In the genomic region with DNA sequence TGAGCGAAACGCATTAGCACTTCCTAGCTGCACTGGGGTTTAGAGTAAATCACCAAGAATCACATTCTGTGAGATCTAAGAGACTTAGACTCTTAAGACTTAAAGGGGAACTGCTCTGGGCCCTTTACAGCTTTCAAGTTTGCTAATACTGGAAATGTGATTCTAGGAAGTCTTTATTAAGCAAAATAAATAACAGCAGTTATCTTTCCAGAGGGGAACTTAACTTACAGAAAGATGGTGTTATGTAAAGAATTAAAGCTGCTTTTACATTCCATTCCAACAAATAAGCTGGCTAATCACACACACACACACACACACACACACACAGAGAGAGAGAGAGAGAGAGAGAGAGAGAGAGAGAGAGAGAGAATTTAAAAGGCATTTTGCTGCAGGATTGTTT, we compare ENCODE assay signal across 26 mouse cellular contexts.
DNase-seq lines count a peak whose midpoint lies in the region; ATAC-seq and TF ChIP-seq lines count a peak whose summit lies in the region.
"Had no signal": no experiment of that assay in that cellular context is flagged by ENCODE, and none has a peak within 500 bp of the region (broad histone marks: within the 10 kb centered on the region; RNA-seq: fewer than 3 reads in every experiment).

No protein-coding gene starts in this region.

- peak overlapping the region; percentile 24; the same call in 1 of the 2 replicates for H3K27ac ChIP-seq in lung, embryonic 14.5 days (ENCODE audit: low read depth)
- H3K27ac ChIP-seq in lung, postnatal 0 days (ENCODE audit: low read length): no peak overlapping the region
- H3K27ac ChIP-seq: embryonic facial prominence, embryonic 12.5 days; forebrain, embryonic 12.5 days; forebrain, embryonic 15.5 days; heart, adult 2 months; heart, embryonic 10.5 days; heart, embryonic 13.5 days; hindbrain, embryonic 14.5 days; hindbrain, postnatal 0 days had no signal

- no peak overlapping the region for H3K9ac ChIP-seq in lung, embryonic 14.5 days
- no peak overlapping the region for H3K9ac ChIP-seq in lung, postnatal 0 days (replicated peaks; ENCODE audit: low read depth)
- H3K9ac ChIP-seq: embryonic facial prominence, embryonic 12.5 days; forebrain, embryonic 12.5 days; forebrain, embryonic 15.5 days; heart, embryonic 13.5 days; hindbrain, embryonic 14.5 days had no signal

- no peaks in the 10 kb centered on the region for H3K4me1 ChIP-seq in lung, embryonic 14.5 days (ENCODE audit: insufficient read depth)
- H3K4me1 ChIP-seq in lung, postnatal 0 days (ENCODE audit: insufficient read depth, low read depth, low read length): no peaks in the 10 kb centered on the region
- H3K4me1 ChIP-seq: forebrain, embryonic 12.5 days; forebrain, embryonic 15.5 days; heart, embryonic 10.5 days; heart, embryonic 13.5 days had no signal

- H3K36me3 ChIP-seq in lung, embryonic 14.5 days (ENCODE audit: insufficient read depth): no peaks in the 10 kb centered on the region
- H3K36me3 ChIP-seq in lung, postnatal 0 days (ENCODE audit: insufficient read depth, low read length): no peaks in the 10 kb centered on the region
- H3K36me3 ChIP-seq: embryonic facial prominence, embryonic 12.5 days; forebrain, embryonic 12.5 days; forebrain, embryonic 15.5 days; heart, embryonic 10.5 days; heart, embryonic 13.5 days had no signal

- no peak overlapping the region for H3K4me3 ChIP-seq in lung, embryonic 14.5 days (ENCODE audit: low read depth, low read length)
- no peak overlapping the region for H3K4me3 ChIP-seq in lung, postnatal 0 days (ENCODE audit: low read depth, low read length)
- H3K4me3 ChIP-seq: embryonic facial prominence, embryonic 12.5 days; erythroblast, embryonic 14.5 days; forebrain, embryonic 12.5 days; forebrain, embryonic 15.5 days; heart, adult 2 months; heart, embryonic 10.5 days; heart, embryonic 13.5 days had no signal

- no peak for TF ChIP-seq POLR2A in brain, embryonic 14.5 days (IDR thresholded peaks at IDR 0.05; ENCODE audit: borderline replicate concordance, extremely low read depth, insufficient read depth, insufficient read length, poor library complexity, severe bottlenecking)

- no peaks in the 10 kb centered on the region for H3K27me3 ChIP-seq in lung, embryonic 14.5 days (ENCODE audit: insufficient read depth, low read length)
- no peaks in the 10 kb centered on the region for H3K27me3 ChIP-seq in lung, postnatal 0 days (replicated peaks; ENCODE audit: insufficient read depth, low read length)
- H3K27me3 ChIP-seq: embryonic facial prominence, embryonic 12.5 days; forebrain, embryonic 12.5 days; forebrain, embryonic 15.5 days; heart, embryonic 13.5 days had no signal

- no peaks in the 10 kb centered on the region for H3K9me3 ChIP-seq in lung, embryonic 14.5 days (ENCODE audit: low read depth, low read length)
- no peaks in the 10 kb centered on the region for H3K9me3 ChIP-seq in lung, postnatal 0 days (ENCODE audit: low read length)
- H3K9me3 ChIP-seq: embryonic facial prominence, embryonic 12.5 days; forebrain, embryonic 12.5 days; forebrain, embryonic 15.5 days; heart, embryonic 10.5 days; heart, embryonic 13.5 days had no signal

- H3K4me2 ChIP-seq in lung, embryonic 14.5 days: no peak overlapping the region
- H3K4me2 ChIP-seq in lung, postnatal 0 days (replicated peaks; ENCODE audit: low read depth, low read length): no peak overlapping the region
- H3K4me2 ChIP-seq: embryonic facial prominence, embryonic 12.5 days; forebrain, embryonic 12.5 days; forebrain, embryonic 15.5 days; heart, embryonic 13.5 days; hindbrain, embryonic 14.5 days had no signal

- 47% methylated on average over 2 of the region's 2 CpGs for WGBS in lung, embryonic 14.5 days
- 54% methylated on average over 2 of the region's 2 CpGs for WGBS in lung, postnatal 0 days

- ATAC-seq in lung, embryonic 14.5 days (ENCODE audit: insufficient read depth): peak; percentile 60; the same call in 1 of the 2 replicates
- ATAC-seq in lung, postnatal 0 days: no peak
- ATAC-seq: activated CD4-positive, CD25-positive, alpha-beta regulatory T cell, adult 4 months; CD4-positive, CD25-positive, alpha-beta regulatory T cell, adult 4 months; forebrain, embryonic 15.5 days; hindbrain, postnatal 0 days had no signal

- peak; percentile 64 for DNase-seq in lung, embryonic 14.5 days
- DNase-seq in lung, postnatal 36 days: no peak
- peak; percentile 27 for DNase-seq in lung, postnatal 0 days (ENCODE audit: low spot score)
- no peak for DNase-seq in lung, adult 18-20 months
- peak; percentile 23 for DNase-seq in brain, embryonic 14.5 days (ENCODE audit: low read depth)
- no peak for DNase-seq in thymus, postnatal 0 days (ENCODE audit: low spot score)
- DNase-seq: adrenal gland, adult 8-10 months; adrenal gland, postnatal 25 days; cerebellum, adult 18-20 months; cerebellum, adult 9-10 months; cerebellum, postnatal 14 days; gastrocnemius, postnatal 10 days; gastrocnemius, postnatal 36 days; heart, adult 2 months; heart, postnatal 14 days; heart, postnatal 4 days had no signal

- no peak for TF ChIP-seq CTCF in lung, embryonic 14.5 days (IDR thresholded peaks at IDR 0.05; ENCODE audit: low read depth)
- TF ChIP-seq CTCF in lung, postnatal 0 days (IDR thresholded peaks at IDR 0.05): no peak
- TF ChIP-seq CTCF in brain, embryonic 14.5 days (IDR thresholded peaks at IDR 0.05; ENCODE audit: borderline replicate concordance, extremely low read depth, insufficient read depth, insufficient read length): no peak

- no peak for TF ChIP-seq EP300 in lung, postnatal 0 days (IDR thresholded peaks at IDR 0.05)

Comparison
In these comparisons a context has a peak if more than half of its experiments do, and no peak if none do; other contexts are left out.
1. DNase-seq: peak in lung, embryonic 14.5 days (single experiment), lung, postnatal 0 days (single experiment) and brain, embryonic 14.5 days (single experiment); none in lung, postnatal 36 days (single experiment), lung, adult 18-20 months (0 of 2) and thymus, postnatal 0 days (single experiment).